ENCODE assay signal across 9 mouse cellular contexts in genomic region chr6:71398829-71399609, GRCm38 (mm10). TPM values are rescaled to one million over a fixed set of nuclear protein-coding genes. Genes with fewer than 3 reads are reported as not detected.
DNase-seq lines count a peak whose midpoint lies in the region; ATAC-seq and TF ChIP-seq lines count a peak whose summit lies in the region.
"Had no signal": no experiment of that assay in that cellular context is flagged by ENCODE, and none has a peak within 500 bp of the region (broad histone marks: within the 10 kb centered on the region; RNA-seq: fewer than 3 reads in every experiment).

No protein-coding gene starts in this region.

- peak; percentile 29 for DNase-seq in adrenal gland, postnatal 14 days
- no peak for DNase-seq in adrenal gland, adult 8-10 months
- DNase-seq in layer of hippocampus, adult 2 months (ENCODE audit: low spot score in 2 of 2), result peak; percentile 34 to 48
- DNase-seq in layer of hippocampus, adult 9-11 months, result no peak
- peak; percentile 76 for DNase-seq in NIH3T3 (ENCODE audit: low read depth)
- peak; percentile 77 for DNase-seq in forebrain, postnatal 0 days
- peak; percentile 67 for DNase-seq in naive thymus-derived CD4-positive, alpha-beta T cell, adult 2 months (ENCODE audit: low read depth)
- DNase-seq in spleen, postnatal 4 days (ENCODE audit: low spot score in 2 of 2), result no peak

- H3K4me2 ChIP-seq in forebrain, postnatal 0 days (ENCODE audit: low read depth), result no peak overlapping the region

- peaks cover 8% of the 10 kb centered on the region for H3K36me3 ChIP-seq in forebrain, postnatal 0 days (ENCODE audit: insufficient read depth)

- ATAC-seq in forebrain, postnatal 0 days, result peak; percentile 76

- no peak overlapping the region for H3K4me3 ChIP-seq in layer of hippocampus, adult 2 months
- H3K4me3 ChIP-seq in forebrain, postnatal 0 days (ENCODE audit: low read depth, low read length), result no peak overlapping the region

- peak; percentile 89 for TF ChIP-seq CTCF in layer of hippocampus, adult 2 months (conservative IDR thresholded peaks at IDR 0.05)
- TF ChIP-seq CTCF in forebrain, postnatal 0 days (IDR thresholded peaks at IDR 0.05; ENCODE audit: low read depth), result peak; percentile 79

- 82% methylated on average over 4 of the region's 4 CpGs for WGBS in forebrain, postnatal 0 days

- H3K9me3 ChIP-seq in forebrain, postnatal 0 days (ENCODE audit: low read length), result no peaks in the 10 kb centered on the region

- no peaks in the 10 kb centered on the region for H3K27me3 ChIP-seq in forebrain, postnatal 0 days (ENCODE audit: insufficient read depth, low read length)

- peak overlapping the region; percentile 49; the same call in 1 of the 2 replicates for H3K27ac ChIP-seq in layer of hippocampus, adult 2 months
- no peak overlapping the region for H3K27ac ChIP-seq in forebrain, postnatal 0 days (ENCODE audit: low read depth, low read length)

- no peaks in the 10 kb centered on the region for H3K4me1 ChIP-seq in forebrain, postnatal 0 days (ENCODE audit: insufficient read depth)

- H3K9ac ChIP-seq in forebrain, postnatal 0 days, result no peak overlapping the region

RNA-seq across cellular contexts. Expression of gene Cd8a, which starts 25.8 kb away (rescaled TPM):
- total RNA-seq in adrenal gland, postnatal 14 days (2021), result 1.5 and 6.6 TPM in 2 replicates
- 1 to 10 TPM in 2 of 4 experiments, under 1 TPM in 2; 0.17 to 1.2 (median 0.61) TPM for total RNA-seq in adrenal gland, adult 8-10 months (2022)
- not detected for total RNA-seq in layer of hippocampus, adult 2 months (2021)
- total RNA-seq in forebrain, postnatal 0 days (2014; rRNA removed), result not detected in 2 replicates
- not detected in 2 replicates for polyA plus RNA-seq in forebrain, postnatal 0 days (2015; fragmentation: Nextera tagmentation; extraction: Ambion mirVana)
- polyA plus RNA-seq: C2C12 had no signal

RNA-seq across cellular contexts. Expression of gene Rmnd5a, which starts 41.4 kb away (rescaled TPM):
- 72.6 and 78.7 TPM in 2 replicates for total RNA-seq in adrenal gland, postnatal 14 days (2021)
- total RNA-seq in adrenal gland, adult 8-10 months (2022), result 10 to 100 TPM; 76.1 to 96.7 (median 85.5) TPM
- total RNA-seq in layer of hippocampus, adult 2 months (2021), result 10 to 100 TPM; 91.3 to 91.6 TPM
- 45.6 and 55.6 TPM in 2 replicates for total RNA-seq in forebrain, postnatal 0 days (2014; rRNA removed)
- 5.3 and 6.4 TPM in 2 replicates for polyA plus RNA-seq in forebrain, postnatal 0 days (2015; fragmentation: Nextera tagmentation; extraction: Ambion mirVana)

Comparison
In these comparisons a context has a peak if more than half of its experiments do, and no peak if none do; other contexts are left out.
1. DNase-seq: peak in adrenal gland, postnatal 14 days (single experiment), layer of hippocampus, adult 2 months (2 of 2), NIH3T3 (single experiment), forebrain, postnatal 0 days (single experiment) and naive thymus-derived CD4-positive, alpha-beta T cell, adult 2 months (single experiment); none in adrenal gland, adult 8-10 months (single experiment), layer of hippocampus, adult 9-11 months (single experiment) and spleen, postnatal 4 days (0 of 2).